Mouse (Mus musculus) heart, embryonic 11.5 days (tissue): ENCODE data around the gene Mpp6. TPM values are rescaled to one million over a fixed set of nuclear protein-coding genes. Genes with fewer than 3 reads are reported as not detected.

Source experiments
- ATAC-seq: fragments of 200-750 bp; cut with Nextera tagmentation; replicated peaks from 2 replicates; pipeline ENCODE4 v1.8.0; 2017; ENCODE audit warnings: moderate library complexity; ENCODE audit not compliant: insufficient number of reproducible peaks, low FRiP score, low TSS enrichment
- H3K27ac ChIP-seq: fragments of 300-500 bp; sonication (generic); 2 replicates; pipeline ENCODE4 v1.5.1; 2014; ENCODE audit warnings: mild to moderate bottlenecking, low read depth, low read length
- H3K27me3 ChIP-seq: fragments of 300-500 bp; sonication (generic); 2 replicates; pipeline ENCODE4 v1.6.1; 2014; ENCODE audit warnings: mild to moderate bottlenecking, low read length, mixed read lengths; ENCODE audit not compliant: control insufficient read depth, insufficient read depth
- H3K36me3 ChIP-seq: fragments of 300-500 bp; sonication (generic); 2 replicates; pipeline ENCODE4 v1.6.1; 2014; ENCODE audit warnings: mild to moderate bottlenecking, low read length, moderate library complexity, mixed read lengths; ENCODE audit not compliant: control insufficient read depth, insufficient read depth
- H3K4me1 ChIP-seq: fragments of 300-500 bp; sonication (generic); 2 replicates; pipeline ENCODE4 v1.6.1; 2014; ENCODE audit warnings: low read length; ENCODE audit not compliant: control insufficient read depth, insufficient read depth
- H3K4me2 ChIP-seq: fragments of 300-500 bp; sonication (generic); 2 replicates; pipeline ENCODE4 v1.6.1; 2014; ENCODE audit warnings: mild to moderate bottlenecking, moderate library complexity
- H3K4me3 ChIP-seq: fragments of 300-500 bp; sonication (generic); 2 replicates; pipeline ENCODE4 v1.5.1; 2014; ENCODE audit warnings: low read depth, low read length
- H3K9ac ChIP-seq: fragments of 300-500 bp; sonication (generic); 2 replicates; pipeline ENCODE4 v1.6.1; 2014; ENCODE audit warnings: mild to moderate bottlenecking, low read depth, low read length, moderate library complexity
- H3K9me3 ChIP-seq: fragments of 300-500 bp; sonication (generic); replicated peaks from 2 replicates; pipeline ENCODE4 v1.6.1; 2016; ENCODE audit warnings: low read length; ENCODE audit not compliant: control insufficient read depth
- WGBS: fragments of 180-500 bp; shearing (Covaris S2); extraction: QIAGEN DNeasy Blood & Tissue Kit; methylation state at CpG from one replicate; pipeline ENCODE4 v1.1.7; 2014; ENCODE audit not compliant: insufficient replicate concordance; 5-methylcytosine and 5-hydroxymethylcytosine counted together
- polyA plus RNA-seq: library from polyadenylated mRNA; unstranded; fragments of >200 nt; fragmentation: Nextera tagmentation; extraction: Ambion mirVana; gene quantifications from 2 replicates; pipeline ENCODE4 v1.2.1, GENCODE M21; 2014

Gene Mpp6
- polyA plus RNA-seq, 1 experiment from 2014 or later, result 60.8 TPM

GRCm38 (mm10) chr6:50124197-50124596 lies 14.2 kb downstream of the Mpp6 start:
- Histone ChIP-seq H3K4me3 (no peak overlapping the region), H3K9me3 (no peaks in the 10 kb centered on the region), H3K4me2 (no peak overlapping the region), H3K4me1 (no peaks in the 10 kb centered on the region), H3K9ac (no peak overlapping the region), H3K27ac (no peak overlapping the region), H3K36me3 (peaks cover 3% of the 10 kb centered on the region; the same call in 1 of the 2 replicates), H3K27me3 (no peaks in the 10 kb centered on the region)
- no peak for ATAC-seq
- 83% methylated on average over 2 of the region's 2 CpGs for WGBS

GRCm38 (mm10) chr6:50126331-50126730 lies 16.3 kb downstream of the Mpp6 start:
- H3K4me1 ChIP-seq, result no peaks in the 10 kb centered on the region
- H3K36me3 ChIP-seq, result peaks cover 7% of the 10 kb centered on the region; the same call in 1 of the 2 replicates
- no peak overlapping the region for H3K4me3 ChIP-seq
- 88% methylated on average over 2 of the region's 2 CpGs for WGBS
- H3K9me3 ChIP-seq, result no peaks in the 10 kb centered on the region
- ATAC-seq, result no peak
- H3K9ac ChIP-seq, result no peak overlapping the region
- H3K4me2 ChIP-seq, result no peak overlapping the region
- no peak overlapping the region for H3K27ac ChIP-seq
- no peaks in the 10 kb centered on the region for H3K27me3 ChIP-seq

GRCm38 (mm10) chr6:50127536-50127935 lies 17.5 kb downstream of the Mpp6 start:
- Histone ChIP-seq H3K9ac (no peak overlapping the region), H3K4me3 (no peak overlapping the region), H3K4me1 (no peaks in the 10 kb centered on the region), H3K27me3 (no peaks in the 10 kb centered on the region), H3K27ac (no peak overlapping the region), H3K4me2 (no peak overlapping the region), H3K36me3 (peaks cover 7% of the 10 kb centered on the region; the same call in 1 of the 2 replicates), H3K9me3 (no peaks in the 10 kb centered on the region)
- WGBS, result 91% methylated on average over 6 of the region's 6 CpGs
- ATAC-seq, result no peak

GRCm38 (mm10) chr6:50137651-50138050 lies 27.6 kb downstream of the Mpp6 start:
- WGBS, result 76% methylated on average over 3 of the region's 3 CpGs
- no peak for ATAC-seq
- H3K27ac ChIP-seq, result no peak overlapping the region

GRCm38 (mm10) chr6:50139526-50139925 lies 29.5 kb downstream of the Mpp6 start:
- ATAC-seq, result no peak
- H3K4me2 ChIP-seq, result no peak overlapping the region
- no peak overlapping the region for H3K4me3 ChIP-seq
- H3K27ac ChIP-seq, result no peak overlapping the region
- no peak overlapping the region for H3K9ac ChIP-seq
- no peaks in the 10 kb centered on the region for H3K27me3 ChIP-seq
- 92% methylated on average over 3 of the region's 3 CpGs for WGBS
- no peaks in the 10 kb centered on the region for H3K4me1 ChIP-seq
- H3K9me3 ChIP-seq, result no peaks in the 10 kb centered on the region
- no peaks in the 10 kb centered on the region for H3K36me3 ChIP-seq

More at GRCm38 (mm10) chr6:50137651-50138050, 27.6 kb downstream of the Mpp6 start:
- Histone ChIP-seq H3K27me3 (no peaks in the 10 kb centered on the region), H3K9ac (no peak overlapping the region), H3K36me3 (no peaks in the 10 kb centered on the region), H3K4me2 (no peak overlapping the region), H3K9me3 (no peaks in the 10 kb centered on the region), H3K4me1 (no peaks in the 10 kb centered on the region), H3K4me3 (no peak overlapping the region)

- H3K9ac ChIP-seq, result no peak overlapping the region
- no peak overlapping the region for H3K27ac ChIP-seq
- ATAC-seq, result no peak
- H3K4me2 ChIP-seq, result no peak overlapping the region
- no peaks in the 10 kb centered on the region for H3K4me1 ChIP-seq
- no peaks in the 10 kb centered on the region for H3K36me3 ChIP-seq
- H3K4me3 ChIP-seq, result no peak overlapping the region
- no peaks in the 10 kb centered on the region for H3K27me3 ChIP-seq
- H3K9me3 ChIP-seq, result no peaks in the 10 kb centered on the region
Observed at GRCm38 (mm10) chr6:50146158-50146557, 36.1 kb downstream of the Mpp6 start.

GRCm38 (mm10) chr6:50149378-50149777 lies 39.3 kb downstream of the Mpp6 start:
- Histone ChIP-seq H3K9me3 (no peaks in the 10 kb centered on the region), H3K27me3 (no peaks in the 10 kb centered on the region), H3K9ac (no peak overlapping the region), H3K4me3 (no peak overlapping the region), H3K27ac (no peak overlapping the region), H3K36me3 (no peaks in the 10 kb centered on the region), H3K4me2 (no peak overlapping the region), H3K4me1 (no peaks in the 10 kb centered on the region)
- 91% methylated on average over 4 of the region's 4 CpGs for WGBS
- no peak for ATAC-seq

GRCm38 (mm10) chr6:50159842-50160241 lies 49.8 kb downstream of the Mpp6 start:
- Histone ChIP-seq H3K4me1 (no peaks in the 10 kb centered on the region), H3K9me3 (no peaks in the 10 kb centered on the region), H3K4me3 (no peak overlapping the region), H3K4me2 (no peak overlapping the region), H3K27me3 (no peaks in the 10 kb centered on the region), H3K36me3 (no peaks in the 10 kb centered on the region), H3K27ac (no peak overlapping the region), H3K9ac (no peak overlapping the region)
- ATAC-seq, result no peak
- 91% methylated on average over 6 of the region's 6 CpGs for WGBS

GRCm38 (mm10) chr6:50163013-50163412 lies 53.0 kb downstream of the Mpp6 start:
- Histone ChIP-seq H3K4me1 (no peaks in the 10 kb centered on the region), H3K4me2 (no peak overlapping the region), H3K9ac (no peak overlapping the region), H3K27me3 (no peaks in the 10 kb centered on the region), H3K36me3 (no peaks in the 10 kb centered on the region), H3K27ac (no peak overlapping the region), H3K9me3 (no peaks in the 10 kb centered on the region), H3K4me3 (no peak overlapping the region)
- ATAC-seq, result no peak
- WGBS, result 82% methylated on average over 3 of the region's 3 CpGs
